Mouse (Mus musculus): ENCODE data around the gene Rpl9-ps6.

Gene Rpl9-ps6

DNA sequence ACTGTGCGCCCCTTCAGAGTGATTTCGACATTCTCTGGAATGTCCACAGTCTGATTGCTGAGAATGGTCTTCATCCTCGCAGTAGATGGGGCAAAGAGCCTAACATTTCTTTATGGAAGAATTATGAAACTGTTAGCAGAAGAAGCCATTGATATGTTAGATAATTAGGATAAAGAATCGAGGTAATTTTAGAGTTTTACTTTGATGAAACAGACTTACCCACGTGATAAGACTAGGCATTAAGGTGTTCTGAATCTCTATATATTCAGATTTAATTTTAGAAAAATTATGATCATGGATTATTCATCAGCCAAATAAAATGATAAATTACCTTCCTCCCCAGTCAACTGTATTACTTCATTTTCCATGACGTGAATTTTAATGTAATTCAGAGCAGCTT, at the start of gene Rpl9-ps6:
Gene Rpl9-ps6 (minus strand): TSS at position 101 of the 400 bp plus-strand sequence.
- DNase-seq: no peak

DNA sequence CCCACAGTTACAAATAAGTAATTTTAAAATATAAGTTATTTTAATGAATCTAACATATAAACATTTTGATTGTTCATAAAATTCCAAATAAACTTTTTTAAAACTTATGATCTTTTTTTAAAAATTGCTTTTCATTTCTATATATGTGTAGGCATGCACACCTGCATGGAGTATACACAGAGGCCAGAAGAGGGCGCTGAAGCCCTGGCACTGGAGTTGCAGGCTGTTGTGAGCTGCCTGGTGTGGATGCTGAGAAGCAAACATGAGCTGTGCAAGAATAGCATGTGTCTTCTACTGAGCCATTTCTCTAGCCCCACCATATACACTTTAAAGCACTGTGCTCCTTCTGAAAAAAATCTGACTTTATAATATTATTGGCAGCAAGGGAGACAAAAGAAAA, 46.1 kb upstream of the Rpl9-ps6 start:
- peak in 1 of 2 experiments; percentile 56 for DNase-seq

DNA sequence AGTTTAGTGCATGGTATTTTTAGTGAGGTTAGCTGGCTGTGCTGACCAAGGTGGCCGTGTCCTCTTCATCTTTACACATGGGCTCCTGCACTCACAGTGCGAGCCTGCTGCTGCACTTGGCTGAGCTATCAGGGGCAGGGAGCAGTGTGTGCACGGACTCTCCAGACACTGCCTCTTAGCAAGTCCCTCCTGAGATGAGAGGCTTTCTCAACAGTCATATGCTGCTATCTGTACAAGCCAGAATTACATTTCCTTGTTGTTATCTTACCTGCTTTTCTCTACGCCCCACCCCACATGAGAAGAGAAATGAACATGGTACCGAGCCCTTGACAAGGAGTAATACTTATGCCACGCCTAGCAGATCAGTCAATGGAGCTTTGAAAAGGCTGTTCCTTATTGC, 44.6 kb upstream of the Rpl9-ps6 start:
- DNase-seq: no peak

DNA sequence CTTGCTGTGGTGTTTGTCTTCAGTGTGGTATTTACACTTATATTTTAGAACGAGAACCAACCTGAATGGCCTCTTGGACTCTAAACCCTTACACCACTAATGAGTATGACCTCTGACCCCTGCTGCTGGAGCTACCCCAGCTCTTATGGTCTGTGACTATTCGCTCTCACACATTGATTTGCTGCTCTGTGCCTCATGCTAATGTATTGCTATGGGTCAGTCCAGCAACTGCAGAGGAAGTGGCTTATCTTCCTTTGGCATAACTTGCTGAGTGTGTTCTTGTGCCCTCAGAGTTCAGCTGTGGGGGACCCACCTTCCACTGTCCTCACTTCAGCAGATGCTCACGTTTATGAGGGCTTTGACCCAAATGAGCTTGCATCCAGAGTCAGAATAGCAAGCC, 43.9 kb upstream of the Rpl9-ps6 start:
- DNase-seq: peak; percentile 66 to 77

DNA sequence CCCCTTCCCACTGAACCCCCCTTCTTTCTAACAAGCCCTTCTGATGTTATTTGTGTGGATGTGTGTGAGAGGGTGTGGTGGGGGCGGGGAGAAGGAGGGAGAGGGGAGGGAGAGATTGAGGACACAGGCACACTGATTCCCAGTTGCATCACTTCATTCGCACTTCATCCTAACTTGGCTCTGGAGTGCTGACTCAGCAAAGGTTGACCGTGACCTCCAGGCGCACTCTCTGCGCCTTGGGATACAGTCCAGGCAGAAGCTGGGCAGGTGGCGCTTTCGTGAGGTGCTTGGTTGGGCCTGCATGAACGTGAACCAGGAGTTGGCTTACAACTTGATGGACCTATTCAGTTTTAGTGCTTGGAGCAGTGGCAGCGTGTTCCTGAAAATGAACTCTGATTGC, 41.1 kb upstream of the Rpl9-ps6 start:
- DNase-seq: no peak

DNA sequence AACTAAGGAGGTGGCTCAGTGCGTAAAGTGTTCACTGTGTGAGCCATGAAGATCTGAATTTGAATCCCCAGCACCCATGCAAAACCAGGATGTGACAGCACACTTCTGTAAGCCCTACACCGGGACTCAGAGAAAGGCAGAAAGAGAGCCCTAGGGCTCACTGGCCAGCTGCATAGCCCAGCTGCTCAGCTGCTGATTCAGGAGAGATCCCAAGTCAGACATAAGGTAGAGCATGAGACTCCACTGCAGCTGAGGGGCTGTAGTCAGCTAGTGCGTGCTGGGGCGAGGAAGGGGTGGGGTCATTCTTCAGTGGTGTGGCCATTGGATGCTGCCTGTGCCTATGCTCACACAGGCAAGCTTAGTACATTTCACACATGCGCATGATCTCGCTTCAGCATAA, 40.7 kb upstream of the Rpl9-ps6 start:
- DNase-seq: no peak

DNA sequence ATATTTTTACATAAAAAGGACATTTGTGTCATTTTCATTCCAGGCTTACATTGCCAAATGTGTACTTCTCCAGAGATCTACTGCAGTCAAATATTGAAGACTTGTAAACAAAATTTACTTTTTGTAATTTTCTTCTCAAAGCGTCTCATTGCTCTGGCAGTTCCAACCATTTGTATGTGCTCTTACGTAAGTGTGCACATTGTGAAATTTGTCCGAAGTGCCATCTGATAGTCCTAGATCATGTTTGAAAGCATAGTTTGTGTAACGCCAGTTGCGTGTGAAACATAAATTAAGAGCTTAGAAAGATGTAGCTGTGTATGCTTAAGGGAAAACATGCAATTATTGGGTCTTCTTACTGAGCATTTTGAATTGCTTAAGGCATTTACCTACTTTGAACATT, 40.1 kb upstream of the Rpl9-ps6 start:
- DNase-seq: no peak

DNA sequence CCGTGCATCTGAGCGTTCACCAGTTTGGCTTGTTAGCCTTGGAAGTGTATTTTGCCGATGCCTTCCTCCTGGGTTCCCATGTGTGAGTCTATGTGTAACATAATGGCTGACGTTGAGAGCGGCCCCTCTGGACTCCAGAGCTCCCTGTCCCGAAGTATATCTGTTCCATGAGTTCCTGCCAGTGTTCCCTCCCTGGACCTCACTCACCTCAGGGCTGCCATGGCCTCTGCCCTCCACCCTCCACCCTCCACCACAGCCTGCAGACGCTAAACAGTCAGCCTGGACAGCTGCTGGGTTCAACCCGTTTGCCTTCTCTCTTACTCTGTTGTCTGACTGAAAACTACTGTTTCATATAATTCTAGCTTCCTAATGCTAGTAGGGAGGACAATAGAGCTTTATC, 39.7 kb upstream of the Rpl9-ps6 start:
- DNase-seq: no peak

DNA sequence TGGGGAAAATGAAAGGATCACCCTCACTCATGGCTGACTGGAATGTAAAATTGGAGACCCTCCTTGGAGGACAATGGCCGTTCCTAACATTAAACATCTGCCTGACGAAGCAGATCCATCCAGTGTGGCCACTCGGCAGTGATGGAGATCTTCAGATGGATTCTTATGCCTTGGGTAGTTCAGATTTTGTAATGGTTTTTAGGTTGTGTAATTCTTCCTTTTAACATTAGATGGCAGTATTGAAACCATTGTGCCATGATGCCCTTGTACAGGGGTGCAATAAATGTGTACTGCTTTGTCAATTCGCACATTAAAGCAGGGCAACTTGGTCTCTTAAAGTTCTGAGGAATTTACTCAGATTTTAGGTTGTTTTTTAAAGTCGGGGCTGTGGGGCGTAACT, 35.0 kb upstream of the Rpl9-ps6 start:
- no peak for DNase-seq

DNA sequence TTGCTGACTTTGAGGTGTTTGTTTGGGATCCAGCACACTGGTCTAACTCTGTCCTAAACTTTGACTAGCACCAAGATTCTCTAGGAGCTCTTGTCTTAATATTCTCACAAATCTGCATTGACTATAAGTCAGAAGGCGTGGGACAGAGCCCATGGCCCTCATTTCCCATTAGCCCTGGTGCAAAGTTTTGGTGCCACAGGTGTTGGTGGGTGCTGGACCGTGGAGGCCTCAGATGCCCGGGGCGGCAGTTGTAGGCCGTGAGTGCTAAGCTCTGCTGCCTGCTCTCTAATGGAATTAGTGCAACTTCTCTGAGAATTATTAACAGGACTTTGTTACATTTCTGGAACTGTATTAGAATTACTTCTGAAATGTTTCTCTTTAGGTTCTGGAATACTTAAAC, 31.6 kb upstream of the Rpl9-ps6 start:
- peak; percentile 85 to 86 for DNase-seq

DNA sequence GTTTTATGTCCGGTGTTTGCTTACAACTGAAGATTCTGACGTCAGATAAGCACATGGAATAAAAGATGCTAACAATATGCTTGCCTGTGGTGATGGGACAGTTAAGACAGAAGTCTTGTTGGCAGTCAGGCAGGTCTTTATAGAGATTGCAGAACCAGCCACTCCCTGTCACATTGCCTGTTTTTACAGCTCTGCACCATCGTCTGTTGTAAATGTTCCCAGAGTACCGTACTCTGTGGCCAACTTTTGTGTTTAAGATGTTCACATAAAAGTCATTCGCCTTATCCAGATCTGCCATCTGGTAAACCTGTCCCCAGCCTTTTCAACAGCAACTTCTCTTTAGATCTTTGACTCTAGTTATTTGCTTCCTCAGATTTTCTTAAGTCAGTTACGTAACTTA, 31.0 kb upstream of the Rpl9-ps6 start:
- no peak for DNase-seq

DNA sequence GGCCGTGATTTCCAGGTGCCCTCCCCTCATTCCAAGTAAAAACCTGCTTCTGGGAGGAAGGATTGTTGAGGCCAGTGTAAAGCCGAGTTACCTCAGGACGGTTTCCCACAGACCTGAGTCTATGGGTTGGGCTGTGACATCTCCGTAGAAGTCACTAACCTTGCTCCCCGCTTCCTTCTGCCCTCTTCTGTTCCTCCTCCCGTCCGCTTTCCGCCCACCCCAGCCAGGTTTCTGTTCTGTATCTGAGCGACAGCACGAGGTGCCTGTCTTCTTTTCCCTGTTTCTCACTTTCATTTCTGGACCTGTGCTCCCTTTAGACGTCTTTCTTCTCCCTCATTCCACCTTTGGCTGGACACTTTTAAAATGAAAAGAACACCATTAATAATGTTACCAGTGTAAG, 28.7 kb upstream of the Rpl9-ps6 start:
- no peak for DNase-seq

DNA sequence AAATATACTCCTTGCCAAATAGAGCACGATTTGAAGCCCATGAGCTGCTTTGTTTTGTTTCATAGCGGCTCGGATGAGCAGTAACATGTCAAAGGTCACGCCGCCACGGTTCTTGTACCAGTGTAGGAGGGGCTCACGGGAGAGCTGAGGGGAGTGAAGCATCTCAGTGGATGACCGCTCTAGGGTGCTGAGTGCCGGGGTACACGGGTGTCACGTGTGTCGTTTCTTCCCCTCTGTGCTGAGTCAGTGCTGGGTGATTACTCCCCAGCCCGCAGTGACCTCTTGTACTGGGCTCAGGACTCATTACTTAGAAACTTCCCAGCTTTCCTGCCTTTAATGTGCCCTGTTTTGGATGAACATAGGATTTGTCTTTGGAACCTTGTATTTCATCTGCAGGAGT, 28.2 kb upstream of the Rpl9-ps6 start:
- DNase-seq: peak; percentile 76 to 81

DNA sequence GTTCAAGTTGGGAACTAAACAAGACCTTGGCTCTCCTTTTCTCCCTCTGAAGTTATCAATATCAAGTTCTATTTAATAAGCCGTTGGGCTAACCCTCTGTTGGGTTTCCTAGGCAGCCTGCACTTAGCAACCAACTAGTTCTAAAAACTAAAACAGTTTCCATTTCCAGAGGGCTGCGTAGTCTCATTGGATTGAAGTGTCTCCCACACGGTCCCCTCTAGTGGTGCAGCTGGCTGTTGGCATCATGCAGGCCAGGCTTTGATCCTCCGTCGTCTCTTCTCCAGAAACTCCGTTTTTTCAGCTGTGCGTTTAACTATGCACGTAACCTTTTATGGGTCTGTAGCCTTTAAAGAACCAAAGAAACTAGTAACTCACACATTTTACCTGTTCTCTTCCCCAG, 27.1 kb upstream of the Rpl9-ps6 start:
- DNase-seq: no peak

DNA sequence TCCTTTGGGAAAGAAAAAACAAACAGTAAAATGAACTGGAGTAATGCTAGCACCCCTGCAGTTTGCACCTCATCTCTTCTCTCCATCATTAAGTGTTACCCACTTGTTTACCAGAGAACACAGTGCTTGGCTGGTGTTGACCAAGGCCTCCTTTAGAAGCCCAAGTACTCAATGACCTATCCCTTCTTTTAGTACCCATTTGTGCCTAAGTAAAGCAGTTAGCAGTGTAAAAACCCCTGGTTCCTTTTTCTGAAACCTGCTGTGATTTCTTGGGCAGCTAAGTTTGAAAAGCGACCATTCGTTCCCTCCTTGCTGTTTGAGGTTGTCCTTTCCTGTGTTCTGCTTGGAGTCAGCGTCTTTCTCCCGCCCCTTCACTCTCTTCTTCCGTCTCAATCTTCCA, 26.6 kb upstream of the Rpl9-ps6 start:
- no peak for DNase-seq

DNA sequence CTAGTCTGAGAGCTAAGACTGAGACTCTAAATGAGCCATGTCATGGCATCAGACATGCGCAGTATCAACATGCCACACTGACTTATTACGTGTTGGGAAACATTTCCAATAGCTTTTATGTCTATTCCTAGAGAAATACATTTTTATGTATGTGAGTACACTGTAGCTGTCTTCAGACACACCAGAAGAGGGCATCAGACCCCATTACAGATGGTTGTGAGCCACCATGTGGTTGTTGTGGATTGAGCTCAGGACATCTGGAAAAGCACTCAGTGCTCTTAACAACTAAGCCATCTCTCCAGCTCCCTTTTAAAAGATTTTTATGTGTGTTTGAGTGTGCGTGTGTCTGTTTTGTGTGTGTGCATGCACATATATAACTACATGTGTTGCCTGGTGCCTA, 26.0 kb upstream of the Rpl9-ps6 start:
- DNase-seq: no peak

DNA sequence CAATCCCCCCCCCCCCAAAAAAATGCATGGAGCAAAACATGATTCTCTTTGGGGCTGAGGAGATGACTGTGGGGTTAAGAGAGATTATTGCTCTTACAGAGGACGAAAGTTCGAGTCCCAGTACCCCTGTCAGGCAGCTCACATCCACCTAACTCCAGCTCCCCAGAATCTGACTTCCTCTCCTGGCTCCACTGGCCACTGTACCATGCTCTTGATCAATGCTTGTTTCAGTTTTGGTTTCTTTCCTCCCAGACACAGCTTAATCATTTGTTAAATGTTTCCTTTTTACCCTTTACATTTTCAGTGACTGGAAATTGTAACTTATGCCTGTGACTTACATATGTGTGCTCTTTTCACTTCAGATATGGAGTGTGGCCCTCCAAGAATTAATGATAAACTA, 24.6 kb upstream of the Rpl9-ps6 start:
- no peak for DNase-seq

DNA sequence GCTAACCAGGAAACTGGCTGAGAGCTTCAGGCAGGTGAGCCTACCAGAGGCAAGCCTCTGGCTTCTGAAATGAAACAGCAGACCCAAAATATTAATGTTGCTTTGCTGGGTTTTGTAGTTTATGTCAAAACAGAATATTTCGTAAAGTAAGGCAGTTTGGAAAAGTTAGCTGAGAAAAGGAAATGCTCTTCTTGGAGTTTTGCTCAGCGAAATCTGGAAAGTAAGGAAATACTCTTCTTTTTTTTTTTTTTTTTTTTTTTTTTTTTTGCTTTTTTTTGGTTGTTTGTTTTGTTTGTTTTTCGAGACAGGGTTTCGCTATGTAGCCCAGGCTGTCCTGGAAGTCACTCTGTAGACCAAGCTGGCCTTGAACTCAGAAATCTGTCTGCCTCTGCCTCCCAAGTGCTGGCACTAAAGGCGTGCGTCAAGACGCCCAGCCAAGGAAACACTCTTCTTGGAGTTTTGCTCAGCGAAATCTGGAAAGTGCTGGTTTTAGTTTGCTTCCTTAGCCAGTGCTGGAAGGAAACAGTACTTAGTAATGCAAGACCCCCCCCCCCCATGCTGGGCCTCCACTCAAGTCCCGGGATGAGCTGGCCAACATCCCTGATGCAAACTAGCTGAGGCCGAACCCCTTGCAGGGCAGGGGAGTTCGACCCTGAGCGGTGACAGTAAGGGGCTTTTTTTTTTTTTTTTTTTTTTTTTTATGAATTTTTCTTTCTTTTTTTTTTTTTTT, 23.0 kb upstream of the Rpl9-ps6 start:
- DNase-seq: no peak

DNA sequence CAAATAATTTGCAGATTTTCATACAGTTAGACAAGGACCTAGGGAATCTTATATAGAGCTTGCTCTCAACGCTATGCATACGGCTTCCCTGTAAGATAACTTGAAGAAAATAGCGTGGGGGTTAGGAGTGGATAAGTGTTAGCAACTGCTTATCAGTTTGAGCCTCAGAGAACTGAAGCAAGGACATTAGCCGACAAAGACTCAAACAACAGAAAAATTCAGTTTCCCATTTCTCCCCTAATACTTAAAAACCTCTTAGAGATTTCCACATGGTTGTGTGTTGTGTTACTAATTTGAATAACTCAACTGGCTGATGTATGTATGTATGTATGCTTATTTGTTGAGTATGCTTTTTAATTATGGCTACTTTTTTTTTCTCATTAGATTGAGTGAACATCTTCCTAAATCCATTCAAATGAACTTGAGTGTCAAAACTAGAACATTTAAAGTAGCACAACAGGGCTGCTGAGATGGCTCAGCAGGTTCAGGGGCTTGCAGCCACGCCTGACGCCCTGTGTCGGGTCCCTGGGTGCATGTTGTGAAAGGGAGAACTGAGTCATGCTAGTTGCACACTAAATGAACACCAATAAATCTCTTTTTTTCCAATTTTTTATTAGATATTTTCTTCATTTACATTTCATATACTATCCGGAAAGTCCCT, 21.3 kb upstream of the Rpl9-ps6 start:
- no peak for DNase-seq

DNA sequence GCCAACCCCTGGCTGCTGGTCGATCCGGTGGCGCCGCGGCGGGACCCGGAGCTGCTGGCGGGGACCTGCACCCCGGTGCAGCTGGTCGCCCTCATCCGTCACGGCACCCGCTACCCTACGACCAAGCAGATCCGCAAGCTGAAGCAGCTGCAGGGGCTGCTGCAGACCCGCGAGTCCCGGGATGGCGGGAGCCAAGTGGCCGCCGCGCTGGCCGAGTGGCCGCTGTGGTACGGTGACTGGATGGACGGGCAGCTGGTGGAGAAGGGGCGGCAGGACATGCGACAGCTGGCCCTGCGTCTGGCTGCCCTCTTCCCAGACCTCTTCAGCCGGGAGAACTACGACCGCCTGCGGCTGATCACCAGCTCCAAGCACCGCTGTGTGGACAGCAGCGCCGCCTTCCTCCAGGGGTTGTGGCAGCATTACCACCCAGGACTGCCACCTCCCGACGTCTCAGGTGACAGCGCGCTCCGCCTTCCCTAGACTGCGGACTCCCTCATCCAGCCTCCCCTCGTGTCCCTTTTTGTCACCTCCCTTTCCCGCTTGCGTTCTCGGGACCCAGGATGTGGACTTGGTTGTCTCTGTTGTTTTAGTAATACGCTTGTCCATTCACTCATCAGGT, 19.8 kb upstream of the Rpl9-ps6 start:
- DNase-seq: peak; percentile 76 to 82

DNA sequence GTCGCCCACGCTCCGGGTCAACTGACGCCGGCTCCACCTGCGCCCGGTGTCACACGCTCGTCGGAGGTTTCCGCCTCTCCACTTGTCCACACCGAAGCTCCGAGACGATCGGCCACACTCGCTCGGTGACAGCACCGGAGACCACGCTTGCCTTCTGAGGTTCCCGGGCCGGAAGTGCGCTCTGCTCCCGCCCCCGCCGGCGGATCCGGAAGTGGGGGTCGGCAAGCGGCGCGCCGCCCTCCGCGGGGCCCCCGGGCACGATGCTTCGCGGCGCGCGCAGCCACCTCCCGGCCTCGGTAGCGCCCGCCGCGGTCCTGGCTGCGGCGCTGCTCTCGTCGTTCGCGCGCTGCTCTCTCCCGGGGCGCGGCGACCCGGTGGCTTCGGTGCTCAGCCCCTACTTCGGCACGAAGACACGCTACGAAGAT, 19.3 kb upstream of the Rpl9-ps6 start, which contains the start of gene Minpp1:
Gene Minpp1 (plus strand): TSS at position 89 of the 425 bp plus-strand sequence.
- peak; percentile 83 to 92 for DNase-seq

DNA sequence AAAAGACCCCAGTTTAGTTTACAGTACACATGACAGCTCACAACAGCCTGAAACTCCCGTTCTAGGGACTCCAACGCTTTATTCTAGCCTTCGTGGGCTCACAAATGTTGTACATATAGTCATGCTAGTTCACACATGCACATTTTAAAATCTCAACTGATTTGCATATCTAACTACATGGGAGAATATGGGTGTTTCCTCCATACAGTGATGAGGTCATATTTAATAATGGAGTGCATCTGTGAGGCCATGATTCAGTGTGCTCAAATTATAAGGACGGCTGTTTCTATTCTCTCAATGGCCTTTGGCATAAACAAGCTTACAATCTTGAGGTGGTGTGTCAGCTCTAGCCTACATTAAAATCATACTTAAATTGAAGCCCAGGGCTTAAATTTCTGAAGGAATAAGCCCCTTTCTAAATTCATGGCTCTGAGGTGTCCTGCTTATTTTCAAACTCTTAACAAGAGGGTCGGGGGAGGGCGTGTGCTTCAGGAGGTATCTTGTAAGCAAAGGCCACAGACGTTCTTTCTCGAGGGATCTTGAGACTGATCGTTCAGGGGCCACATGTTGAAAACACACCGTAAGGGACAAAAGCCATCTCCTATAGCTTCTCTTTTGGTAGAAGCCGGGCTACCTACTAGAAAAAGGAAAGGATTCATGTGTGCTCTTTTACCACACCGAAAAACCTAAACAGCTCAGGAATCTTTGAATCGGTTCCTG, 18.7 kb upstream of the Rpl9-ps6 start:
- no peak for DNase-seq

DNA sequence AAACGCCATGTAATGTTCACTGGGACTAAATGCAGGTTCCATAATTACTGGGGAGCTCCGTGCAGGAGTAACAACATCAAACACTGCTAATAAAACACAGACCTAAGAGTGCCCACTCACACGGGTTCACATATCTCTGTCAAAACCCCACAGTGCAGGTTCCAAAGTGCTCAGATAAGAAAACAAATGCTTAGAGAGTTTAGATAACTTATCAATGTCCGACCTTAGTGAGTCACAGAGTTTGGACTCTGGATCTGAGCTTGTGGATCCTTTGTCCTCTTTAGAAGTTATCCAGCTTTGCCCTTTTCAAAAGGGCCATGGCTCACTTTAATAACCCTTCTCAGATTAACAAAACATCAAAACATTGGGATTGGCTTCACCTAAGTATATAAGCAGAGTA, 15.1 kb upstream of the Rpl9-ps6 start:
- DNase-seq: no peak
